Mouse (Mus musculus) heart, embryonic 11.5 days (tissue): Measurements from ENCODE around the gene Cfd. TPM values are rescaled to one million over a fixed set of nuclear protein-coding genes. Genes with fewer than 3 reads are reported as not detected.

ENCODE experiments used
- ATAC-seq: fragments of 200-750 bp; cut with Nextera tagmentation; replicated peaks from 2 replicates; pipeline ENCODE4 v1.8.0; 2017; ENCODE audit warnings: moderate library complexity; ENCODE audit not compliant: insufficient number of reproducible peaks, low FRiP score, low TSS enrichment
- H3K27ac ChIP-seq: fragments of 300-500 bp; sonication (generic); 2 replicates; pipeline ENCODE4 v1.5.1; 2014; ENCODE audit warnings: mild to moderate bottlenecking, low read depth, low read length
- H3K27me3 ChIP-seq: fragments of 300-500 bp; sonication (generic); 2 replicates; pipeline ENCODE4 v1.6.1; 2014; ENCODE audit warnings: mild to moderate bottlenecking, low read length, mixed read lengths; ENCODE audit not compliant: control insufficient read depth, insufficient read depth
- H3K36me3 ChIP-seq: fragments of 300-500 bp; sonication (generic); 2 replicates; pipeline ENCODE4 v1.6.1; 2014; ENCODE audit warnings: mild to moderate bottlenecking, low read length, moderate library complexity, mixed read lengths; ENCODE audit not compliant: control insufficient read depth, insufficient read depth
- H3K4me1 ChIP-seq: fragments of 300-500 bp; sonication (generic); 2 replicates; pipeline ENCODE4 v1.6.1; 2014; ENCODE audit warnings: low read length; ENCODE audit not compliant: control insufficient read depth, insufficient read depth
- H3K4me2 ChIP-seq: fragments of 300-500 bp; sonication (generic); 2 replicates; pipeline ENCODE4 v1.6.1; 2014; ENCODE audit warnings: mild to moderate bottlenecking, moderate library complexity
- H3K4me3 ChIP-seq: fragments of 300-500 bp; sonication (generic); 2 replicates; pipeline ENCODE4 v1.5.1; 2014; ENCODE audit warnings: low read depth, low read length
- H3K9ac ChIP-seq: fragments of 300-500 bp; sonication (generic); 2 replicates; pipeline ENCODE4 v1.6.1; 2014; ENCODE audit warnings: mild to moderate bottlenecking, low read depth, low read length, moderate library complexity
- H3K9me3 ChIP-seq: fragments of 300-500 bp; sonication (generic); replicated peaks from 2 replicates; pipeline ENCODE4 v1.6.1; 2016; ENCODE audit warnings: low read length; ENCODE audit not compliant: control insufficient read depth
- WGBS: fragments of 180-500 bp; shearing (Covaris S2); extraction: QIAGEN DNeasy Blood & Tissue Kit; methylation state at CpG from one replicate; pipeline ENCODE4 v1.1.7; 2014; ENCODE audit not compliant: insufficient replicate concordance; 5-methylcytosine and 5-hydroxymethylcytosine counted together
- polyA plus RNA-seq: library from polyadenylated mRNA; unstranded; fragments of >200 nt; fragmentation: Nextera tagmentation; extraction: Ambion mirVana; gene quantifications from 2 replicates; pipeline ENCODE4 v1.2.1, GENCODE M21; 2014

Cfd gene
- polyA plus RNA-seq, 1 experiment from 2014 or later = not detected

DNA sequence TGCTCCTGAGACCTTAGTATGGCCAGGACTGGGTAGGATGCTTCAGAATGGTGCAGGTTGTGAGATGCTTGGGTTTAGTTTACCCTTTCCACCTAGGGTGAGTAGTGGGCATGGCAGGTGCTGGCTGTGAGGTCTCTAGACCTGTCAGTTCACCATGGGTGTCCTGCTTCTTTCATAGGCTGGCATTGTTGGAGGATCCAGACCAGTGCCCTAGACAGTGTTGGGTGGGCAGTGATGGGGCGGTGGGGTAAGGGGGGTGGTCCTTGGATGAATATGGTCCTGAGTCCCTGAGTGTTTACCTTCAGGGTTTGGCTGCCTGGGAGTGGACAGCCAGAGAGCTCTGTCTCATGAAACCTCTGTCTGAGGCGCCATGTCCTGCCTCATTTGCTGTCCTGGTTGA lies 32.8 kb upstream of the Cfd start:
- H3K4me3 ChIP-seq = peak overlapping the region; percentile 86
- peaks cover 33% of the 10 kb centered on the region for H3K4me1 ChIP-seq
- H3K27ac ChIP-seq = peak overlapping the region; percentile 57; the same call in 1 of the 2 replicates
- no peaks in the 10 kb centered on the region for H3K9me3 ChIP-seq
- peaks cover 38% of the 10 kb centered on the region for H3K36me3 ChIP-seq
- 88% methylated on average over 2 of the region's 2 CpGs for WGBS
- H3K4me2 ChIP-seq = peak overlapping the region; percentile 78
- H3K27me3 ChIP-seq = no peaks in the 10 kb centered on the region
- ATAC-seq = no peak
- peak overlapping the region; percentile 64; the same call in 1 of the 2 replicates for H3K9ac ChIP-seq

DNA sequence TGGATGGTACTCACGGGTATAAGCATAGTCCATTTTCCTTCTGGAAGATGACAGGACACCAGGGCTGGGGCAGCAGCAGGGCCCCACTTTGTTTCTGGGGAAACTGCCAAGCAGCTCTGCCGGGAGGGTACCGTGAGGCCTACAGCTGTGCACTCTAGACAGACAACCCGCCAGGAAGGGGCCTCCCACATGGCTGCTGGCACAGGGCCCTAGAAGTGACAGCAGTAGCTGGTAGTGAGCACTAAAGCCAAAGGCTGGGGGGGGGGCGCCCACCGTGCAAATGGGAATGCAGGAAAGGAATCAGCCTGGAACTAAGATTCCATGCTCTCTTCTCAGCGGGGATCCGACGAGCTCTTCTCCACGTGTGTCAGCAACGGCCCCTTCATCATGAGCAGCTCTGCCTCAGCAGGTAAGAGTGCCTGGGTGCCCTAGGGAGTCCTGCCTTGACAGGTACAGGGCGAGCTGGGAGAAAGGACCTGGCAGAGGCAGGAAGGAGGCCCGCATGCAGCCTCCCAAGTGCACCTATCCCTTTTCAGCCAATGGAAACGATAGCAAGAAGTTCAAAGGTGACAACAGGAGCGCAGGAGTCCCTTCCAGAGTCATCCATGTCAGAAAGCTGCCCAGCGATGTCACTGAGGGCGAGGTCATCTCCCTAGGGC lies 32.1 kb upstream of the Cfd start:
- Histone ChIP-seq H3K36me3 (peaks cover 41% of the 10 kb centered on the region), H3K4me1 (peaks cover 29% of the 10 kb centered on the region), H3K4me2 (peak overlapping the region; percentile 78), H3K9ac (peak overlapping the region; percentile 64; the same call in 1 of the 2 replicates), H3K9me3 (no peaks in the 10 kb centered on the region), H3K4me3 (peak overlapping the region; percentile 86), H3K27ac (peak overlapping the region; percentile 50; the same call in 1 of the 2 replicates), H3K27me3 (no peaks in the 10 kb centered on the region)
- ATAC-seq = no peak
- 59% methylated on average over 17 of the region's 17 CpGs for WGBS

GRCm38 (mm10) chr10:79859116-79859515 lies 31.5 kb upstream of the Cfd start:
- Histone ChIP-seq H3K27ac (no peak overlapping the region), H3K9ac (no peak overlapping the region)

DNA sequence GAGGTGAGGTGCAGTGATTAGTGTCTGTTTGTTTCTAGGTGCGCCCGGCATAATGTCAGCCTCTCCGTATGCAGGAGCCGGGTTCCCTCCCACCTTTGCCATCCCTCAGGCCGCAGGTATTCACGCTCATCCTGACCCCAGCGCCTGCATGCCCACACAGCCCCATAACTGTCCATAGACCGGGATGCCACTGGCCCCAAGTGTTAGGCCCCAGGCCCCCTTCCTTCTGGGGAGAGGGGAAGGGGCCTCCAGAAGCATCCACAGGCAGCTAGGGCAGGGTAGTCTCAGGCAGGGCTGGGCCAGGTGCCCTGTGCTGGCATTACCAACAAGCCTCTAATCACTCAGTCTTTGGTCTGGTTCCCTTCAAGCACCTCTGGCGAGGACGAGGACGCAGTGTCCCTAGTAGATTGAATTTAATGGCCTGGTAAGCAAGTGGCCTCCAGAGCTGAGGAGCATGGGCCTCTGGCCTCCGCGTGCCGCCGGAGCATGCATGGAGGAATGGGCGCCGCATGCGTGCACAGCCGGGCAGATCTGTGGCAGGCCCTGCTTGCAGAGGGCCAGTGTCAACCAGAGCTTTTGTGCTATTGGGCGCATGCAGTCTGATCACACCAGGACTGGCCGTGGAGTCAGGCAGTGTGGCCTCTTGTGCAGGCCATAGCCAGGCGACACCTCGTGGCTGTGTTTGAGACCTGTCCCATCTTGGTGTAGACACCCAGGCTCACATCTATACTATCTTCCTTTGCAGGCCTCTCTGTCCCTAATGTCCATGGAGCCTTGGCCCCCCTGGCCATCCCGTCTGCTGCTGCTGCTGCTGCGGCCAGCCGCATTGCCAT lies 30.4 kb upstream of the Cfd start:
- H3K9me3 ChIP-seq = no peaks in the 10 kb centered on the region
- peaks cover 29% of the 10 kb centered on the region for H3K4me1 ChIP-seq
- H3K4me2 ChIP-seq = no peak overlapping the region
- ATAC-seq = no peak
- 89% methylated on average over 26 of the region's 26 CpGs for WGBS
- no peaks in the 10 kb centered on the region for H3K27me3 ChIP-seq
- no peak overlapping the region for H3K27ac ChIP-seq
- H3K4me3 ChIP-seq = no peak overlapping the region; the same call in 1 of the 2 replicates
- H3K9ac ChIP-seq = 0 out of 2 replicates have a peak overlapping the region, but pooled peaks have one; percentile 44
- H3K36me3 ChIP-seq = peaks cover 41% of the 10 kb centered on the region

More at GRCm38 (mm10) chr10:79859116-79859515, 31.5 kb upstream of the Cfd start:
- Histone ChIP-seq H3K4me2 (no peak overlapping the region), H3K27me3 (no peaks in the 10 kb centered on the region), H3K36me3 (peaks cover 41% of the 10 kb centered on the region), H3K9me3 (no peaks in the 10 kb centered on the region), H3K4me3 (no peak overlapping the region), H3K4me1 (peaks cover 29% of the 10 kb centered on the region)
- ATAC-seq = no peak
- WGBS = 87% methylated on average over 11 of the region's 11 CpGs

DNA sequence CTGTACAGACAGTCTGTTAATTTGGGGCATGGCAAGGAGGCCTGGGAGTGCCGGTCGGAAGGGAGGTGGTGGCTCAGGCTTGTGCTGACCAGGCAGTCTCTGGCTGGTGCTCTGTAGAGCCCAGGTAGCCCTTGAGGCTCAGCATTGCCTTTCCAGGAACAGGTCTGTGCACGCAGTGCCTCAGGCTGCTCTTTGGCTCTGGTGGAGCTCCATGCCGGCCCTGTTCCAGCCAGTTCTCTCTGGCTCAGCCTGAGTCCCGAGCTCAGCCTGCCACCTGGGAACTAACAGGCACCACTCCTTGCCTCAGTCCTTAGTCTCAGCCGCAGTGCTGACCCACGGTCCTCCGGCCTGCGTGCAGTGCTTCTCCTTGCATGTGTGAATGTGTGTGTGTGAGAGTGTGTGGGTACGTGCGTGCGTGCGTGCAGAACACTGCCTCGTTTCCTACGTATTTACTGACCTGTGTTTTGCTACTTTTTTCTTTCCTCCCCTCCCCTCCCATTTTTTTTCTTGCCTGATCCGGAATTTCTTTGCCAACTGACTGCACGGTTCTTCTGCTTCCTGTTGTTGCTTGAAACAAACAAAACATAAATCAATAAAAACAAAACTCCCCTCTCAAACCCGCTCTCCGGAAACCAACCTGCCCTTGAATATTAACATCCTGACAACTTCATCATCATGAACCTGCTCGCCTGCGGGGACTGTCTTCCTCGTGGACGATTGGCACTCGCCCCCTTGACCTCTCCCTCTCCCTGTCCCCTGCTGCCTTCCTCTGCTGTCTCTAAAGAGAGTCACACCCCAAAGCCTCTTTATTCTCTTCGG lies 29.2 kb upstream of the Cfd start:
- Histone ChIP-seq H3K27me3 (no peaks in the 10 kb centered on the region), H3K4me2 (no peak overlapping the region), H3K4me3 (no peak overlapping the region), H3K4me1 (peaks cover 27% of the 10 kb centered on the region), H3K9ac (no peak overlapping the region), H3K36me3 (peaks cover 42% of the 10 kb centered on the region), H3K27ac (no peak overlapping the region), H3K9me3 (no peaks in the 10 kb centered on the region)
- ATAC-seq = no peak
- WGBS = 87% methylated on average over 25 of the region's 25 CpGs

GRCm38 (mm10) chr10:79862049-79862788 lies 28.4 kb upstream of the Cfd start:
- Histone ChIP-seq H3K9me3 (no peaks in the 10 kb centered on the region), H3K27me3 (no peaks in the 10 kb centered on the region), H3K4me2 (no peak overlapping the region), H3K4me1 (peaks cover 19% of the 10 kb centered on the region), H3K9ac (no peak overlapping the region), H3K4me3 (no peak overlapping the region), H3K27ac (no peak overlapping the region), H3K36me3 (peaks cover 44% of the 10 kb centered on the region)
- WGBS = 91% methylated on average over 23 of the region's 23 CpGs
- ATAC-seq = no peak

GRCm38 (mm10) chr10:79862925-79863324 lies 27.7 kb upstream of the Cfd start:
- WGBS = 73% methylated on average over 10 of the region's 10 CpGs
- Histone ChIP-seq H3K36me3 (peaks cover 41% of the 10 kb centered on the region), H3K27ac (no peak overlapping the region), H3K9ac (no peak overlapping the region), H3K4me3 (no peak overlapping the region), H3K4me1 (peaks cover 12% of the 10 kb centered on the region), H3K9me3 (no peaks in the 10 kb centered on the region), H3K4me2 (no peak overlapping the region), H3K27me3 (no peaks in the 10 kb centered on the region)
- ATAC-seq = no peak
